19 mouse cellular contexts compared by ENCODE assay signal in the genomic region with DNA sequence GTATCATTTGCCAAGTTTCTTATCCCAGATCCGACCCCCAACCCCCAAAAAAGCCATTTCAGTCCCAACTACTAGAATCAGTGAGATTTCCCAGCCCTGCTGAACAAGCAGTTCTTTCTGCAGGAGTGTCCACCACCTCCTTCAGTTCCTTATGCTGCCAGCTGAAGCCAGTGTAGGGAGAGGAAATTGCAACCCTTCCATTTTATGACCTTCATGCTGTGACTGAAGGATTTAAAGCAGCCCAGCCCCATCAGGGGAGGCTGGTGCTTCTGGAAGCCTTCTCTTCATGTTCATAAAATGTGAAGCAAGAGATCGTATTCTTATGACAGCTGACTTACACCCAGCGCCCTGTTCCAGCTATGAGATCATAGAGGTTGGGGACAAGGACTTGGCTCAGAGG.
"Had no signal": no experiment of that assay in that cellular context is flagged by ENCODE, and none has a peak within 500 bp of the region (broad histone marks: within the 10 kb centered on the region; RNA-seq: fewer than 3 reads in every experiment).

No protein-coding gene starts in this region.

- H3K27me3 ChIP-seq: limb, embryonic 15.5 days had no signal

- ATAC-seq: intestine, postnatal 0 days; liver, postnatal 0 days; lung, postnatal 0 days had no signal

- H3K4me3 ChIP-seq: layer of hippocampus, adult 2 months; limb, embryonic 15.5 days had no signal

- H3K27ac ChIP-seq: kidney, postnatal 0 days; layer of hippocampus, adult 2 months; limb, embryonic 15.5 days; liver, embryonic 14.5 days; macrophage; stomach, postnatal 0 days had no signal

- H3K9ac ChIP-seq: limb, embryonic 15.5 days; liver, embryonic 14.5 days; liver, postnatal 0 days; lung, embryonic 14.5 days had no signal

- H3K36me3 ChIP-seq: limb, embryonic 15.5 days had no signal

- H3K4me2 ChIP-seq: limb, embryonic 15.5 days; liver, embryonic 11.5 days; lung, embryonic 14.5 days had no signal

- H3K9me3 ChIP-seq: limb, embryonic 15.5 days had no signal

- H3K4me1 ChIP-seq: limb, embryonic 15.5 days had no signal

- DNase-seq: kidney, adult 2 months; kidney, postnatal 25 days; layer of hippocampus, adult 9-11 months; liver, postnatal 0 days; lung, embryonic 14.5 days; midbrain, embryonic 14.5 days; right cerebral cortex, postnatal 4 days; thymus, adult 2 months; thymus, postnatal 14 days; thymus, postnatal 4 days had no signal
